In genomic region chr1:133920401-133920800, GRCm38 (mm10) we compare ENCODE assay signal across 11 mouse cellular contexts. TPM values are rescaled to one million over a fixed set of nuclear protein-coding genes. Genes with fewer than 3 reads are reported as not detected.
A peak's percentile ranks its signal among the peaks of the same experiment; 100 is the strongest.
DNase-seq lines count a peak whose midpoint lies in the region; ATAC-seq and TF ChIP-seq lines count a peak whose summit lies in the region.
"Had no signal": no experiment of that assay in that cellular context is flagged by ENCODE, and none has a peak within 500 bp of the region (broad histone marks: within the 10 kb centered on the region; RNA-seq: fewer than 3 reads in every experiment).

No protein-coding gene starts in this region.

- H3K79me2 ChIP-seq in liver, adult 2 months (ENCODE audit: control insufficient read depth, insufficient read depth, low read length): no peaks in the 10 kb centered on the region

- no peak for TF ChIP-seq CTCF in forebrain, postnatal 0 days (IDR thresholded peaks at IDR 0.05; ENCODE audit: low read depth)
- TF ChIP-seq CTCF in liver, adult 2 months (IDR thresholded peaks at IDR 0.05; ENCODE audit: low read depth, low read length): no peak
- TF ChIP-seq CTCF in brain, embryonic 14.5 days (IDR thresholded peaks at IDR 0.05; ENCODE audit: borderline replicate concordance, extremely low read depth, insufficient read depth, insufficient read length): no peak

- peaks cover 60% of the 10 kb centered on the region for H3K4me1 ChIP-seq in forebrain, embryonic 13.5 days
- H3K4me1 ChIP-seq in forebrain, postnatal 0 days (ENCODE audit: insufficient read depth): peaks cover 6% of the 10 kb centered on the region
- peaks cover 21% of the 10 kb centered on the region for H3K4me1 ChIP-seq in liver, adult 2 months (ENCODE audit: control insufficient read depth, insufficient read depth, low read length)
- peaks cover 62% of the 10 kb centered on the region for H3K4me1 ChIP-seq in limb, embryonic 15.5 days

- H3K27ac ChIP-seq in forebrain, embryonic 13.5 days: peak overlapping the region; percentile 1; the same call in 1 of the 2 replicates
- no peak overlapping the region; the same call in 1 of the 2 replicates for H3K27ac ChIP-seq in forebrain, postnatal 0 days (ENCODE audit: low read depth, low read length)
- H3K27ac ChIP-seq in liver, adult 2 months (replicated peaks; ENCODE audit: insufficient read depth, low read depth, low read length): peak overlapping the region; percentile 67
- peak overlapping the region; percentile 64; the same call in 1 of the 2 replicates for H3K27ac ChIP-seq in limb, embryonic 15.5 days

- H3K27me3 ChIP-seq in forebrain, embryonic 13.5 days: no peaks in the 10 kb centered on the region
- no peaks in the 10 kb centered on the region for H3K27me3 ChIP-seq in forebrain, postnatal 0 days (ENCODE audit: insufficient read depth, low read length)
- H3K27me3 ChIP-seq in liver, adult 2 months (ENCODE audit: control insufficient read depth, insufficient read depth, low read length): no peaks in the 10 kb centered on the region
- H3K27me3 ChIP-seq in limb, embryonic 15.5 days: no peaks in the 10 kb centered on the region
- H3K27me3 ChIP-seq: embryonic facial prominence, embryonic 12.5 days had no signal

- no peak for TF ChIP-seq POLR2A in liver, adult 2 months (IDR thresholded peaks at IDR 0.05; ENCODE audit: extremely low read depth, insufficient read depth, low read length)
- TF ChIP-seq POLR2A in brain, embryonic 14.5 days (IDR thresholded peaks at IDR 0.05; ENCODE audit: borderline replicate concordance, extremely low read depth, insufficient read depth, insufficient read length, poor library complexity, severe bottlenecking): no peak

- 4% methylated on average over 3 of the region's 3 CpGs for WGBS in forebrain, embryonic 13.5 days
- WGBS in forebrain, postnatal 0 days: 8% methylated on average over 3 of the region's 3 CpGs
- WGBS in liver, adult 2 months: 74% methylated on average over 3 of the region's 3 CpGs
- 54% methylated on average over 3 of the region's 3 CpGs for WGBS in limb, embryonic 15.5 days

- no peaks in the 10 kb centered on the region for H3K9me3 ChIP-seq in forebrain, embryonic 13.5 days (replicated peaks)
- H3K9me3 ChIP-seq in forebrain, postnatal 0 days (ENCODE audit: low read length): no peaks in the 10 kb centered on the region
- no peaks in the 10 kb centered on the region for H3K9me3 ChIP-seq in limb, embryonic 15.5 days
- H3K9me3 ChIP-seq: embryonic facial prominence, embryonic 12.5 days had no signal

- no peaks in the 10 kb centered on the region for H3K36me3 ChIP-seq in forebrain, embryonic 13.5 days (ENCODE audit: poor library complexity, severe bottlenecking)
- no peaks in the 10 kb centered on the region for H3K36me3 ChIP-seq in forebrain, postnatal 0 days (ENCODE audit: insufficient read depth)
- no peaks in the 10 kb centered on the region for H3K36me3 ChIP-seq in liver, adult 2 months (ENCODE audit: control insufficient read depth, insufficient read depth, low read length)
- H3K36me3 ChIP-seq in limb, embryonic 15.5 days: no peaks in the 10 kb centered on the region
- H3K36me3 ChIP-seq: embryonic facial prominence, embryonic 12.5 days had no signal

- no peak for DNase-seq in forebrain, postnatal 0 days
- no peak for DNase-seq in liver, adult 2 months (ENCODE audit: extremely low read depth, low read depth, low spot score)
- DNase-seq in liver: no peak
- DNase-seq in brain, embryonic 14.5 days (ENCODE audit: low read depth): peak; percentile 56
- no peak for DNase-seq in testis, postnatal 10 days (ENCODE audit: low spot score)
- no peak for DNase-seq in left cerebral cortex, adult 11 months (ENCODE audit: low spot score)
- DNase-seq: adrenal gland, postnatal 10 days; cerebellum, adult 11-12 months had no signal

- peak overlapping the region; percentile 6; the same call in 1 of the 2 replicates for H3K4me2 ChIP-seq in forebrain, embryonic 13.5 days
- no peak overlapping the region for H3K4me2 ChIP-seq in forebrain, postnatal 0 days (ENCODE audit: low read depth)
- H3K4me2 ChIP-seq in limb, embryonic 15.5 days: peak overlapping the region; percentile 25

- no peak for ATAC-seq in forebrain, embryonic 13.5 days
- ATAC-seq in forebrain, postnatal 0 days: no peak
- no peak for ATAC-seq in limb, embryonic 15.5 days (ENCODE audit: insufficient number of reproducible peaks, low FRiP score, low TSS enrichment, low read depth)

- no peak overlapping the region for H3K4me3 ChIP-seq in forebrain, embryonic 13.5 days
- no peak overlapping the region for H3K4me3 ChIP-seq in forebrain, postnatal 0 days (ENCODE audit: low read depth, low read length)
- H3K4me3 ChIP-seq in liver, adult 2 months (ENCODE audit: insufficient read depth, low read depth, low read length): peak overlapping the region; percentile 56
- H3K4me3 ChIP-seq in limb, embryonic 15.5 days: peak overlapping the region; percentile 26
- H3K4me3 ChIP-seq: embryonic facial prominence, embryonic 12.5 days had no signal

- no peak overlapping the region for H3K9ac ChIP-seq in forebrain, embryonic 13.5 days
- no peak overlapping the region for H3K9ac ChIP-seq in forebrain, postnatal 0 days
- H3K9ac ChIP-seq in liver, adult 2 months (ENCODE audit: low read depth, low read length): peak overlapping the region; percentile 60
- H3K9ac ChIP-seq in limb, embryonic 15.5 days: no peak overlapping the region
- H3K9ac ChIP-seq: embryonic facial prominence, embryonic 12.5 days had no signal

RNA-seq across cellular contexts. Expression of gene Prelp, which starts 0.8 kb away (rescaled TPM):
- 1.3 and 3.1 TPM in 2 replicates for polyA plus RNA-seq in forebrain, embryonic 13.5 days (2015; fragmentation: Nextera tagmentation; extraction: Ambion mirVana)
- 1.8 and 2.4 TPM in 2 replicates for total RNA-seq in forebrain, postnatal 0 days (2014; rRNA removed)
- polyA plus RNA-seq in forebrain, postnatal 0 days (2015; fragmentation: Nextera tagmentation; extraction: Ambion mirVana): 3.8 and 5.0 TPM in 2 replicates
- 6.6 and 9.3 TPM in 2 replicates for total RNA-seq in liver, adult 2 months (2014; rRNA removed)
- polyA plus RNA-seq in liver, adult 2 months (2012; rRNA removed): 23.8 and 27.2 TPM in 2 replicates
- 3.1 and 8.2 TPM in 2 replicates for polyA plus RNA-seq in brain, embryonic 14.5 days (2012; rRNA removed)
- 17.9 and 20.3 TPM in 2 replicates for polyA plus RNA-seq in limb, embryonic 15.5 days (2015; fragmentation: Nextera tagmentation; extraction: Ambion mirVana)

RNA-seq across cellular contexts. Expression of gene Optc, which starts 12.6 kb away (rescaled TPM):
- polyA plus RNA-seq in forebrain, embryonic 13.5 days (2015; fragmentation: Nextera tagmentation; extraction: Ambion mirVana): 2.3 and 3.3 TPM in 2 replicates
- total RNA-seq in forebrain, postnatal 0 days (2014; rRNA removed): 2.9 and 5.1 TPM in 2 replicates
- 1.8 and 2.4 TPM in 2 replicates for polyA plus RNA-seq in forebrain, postnatal 0 days (2015; fragmentation: Nextera tagmentation; extraction: Ambion mirVana)
- total RNA-seq in liver, adult 2 months (2014; rRNA removed): not detected in 2 replicates
- polyA plus RNA-seq in liver, adult 2 months (2012; rRNA removed): not detected in 2 replicates
- polyA plus RNA-seq in brain, embryonic 14.5 days (2012; rRNA removed): 9.0 and 9.2 TPM in 2 replicates
- 0.71 and 0.83 TPM in 2 replicates for polyA plus RNA-seq in limb, embryonic 15.5 days (2015; fragmentation: Nextera tagmentation; extraction: Ambion mirVana)

Comparison
In these comparisons a context has a peak if more than half of its experiments do, and no peak if none do; other contexts are left out.
1. H3K4me3 ChIP-seq: peak in liver, adult 2 months (single experiment) and limb, embryonic 15.5 days (single experiment); none in forebrain, embryonic 13.5 days (single experiment) and forebrain, postnatal 0 days (single experiment).